Mouse (Mus musculus): ENCODE measurements around the gene Atp8a1.

Gene Atp8a1

GRCm38 (mm10) chr5:67685461-67685860 is 161.8 kb downstream of the Atp8a1 start:
- DNase-seq (ENCODE audit: low read depth, low spot score) = no peak

GRCm38 (mm10) chr5:67678819-67679218 is 168.4 kb downstream of the Atp8a1 start:
- no peak for DNase-seq (ENCODE audit: low read depth, low spot score)

- DNase-seq (ENCODE audit: low read depth, low spot score) = no peak
These were observed 174.2 kb downstream of the Atp8a1 start for GRCm38 (mm10) chr5:67673008-67673407.

GRCm38 (mm10) chr5:67670158-67670557 is 177.1 kb downstream of the Atp8a1 start:
- no peak for DNase-seq (ENCODE audit: low read depth, low spot score)

- no peak for DNase-seq (ENCODE audit: low read depth, low spot score)
These were observed 177.8 kb downstream of the Atp8a1 start for GRCm38 (mm10) chr5:67669436-67669896.

GRCm38 (mm10) chr5:67662715-67663114 is 184.5 kb downstream of the Atp8a1 start:
- no peak for DNase-seq (ENCODE audit: low read depth, low spot score)

- no peak for DNase-seq (ENCODE audit: low read depth, low spot score)
These were observed 187.4 kb downstream of the Atp8a1 start for GRCm38 (mm10) chr5:67659864-67660263.

- DNase-seq (ENCODE audit: low read depth, low spot score) = no peak
These were observed 190.4 kb downstream of the Atp8a1 start for GRCm38 (mm10) chr5:67656821-67657259.

GRCm38 (mm10) chr5:67655696-67656519 is 191.3 kb downstream of the Atp8a1 start:
- no peak for DNase-seq (ENCODE audit: low read depth, low spot score)

- DNase-seq (ENCODE audit: low read depth, low spot score) = no peak
These were observed 192.7 kb downstream of the Atp8a1 start for GRCm38 (mm10) chr5:67654572-67654971.

GRCm38 (mm10) chr5:67653543-67653942 is 193.7 kb downstream of the Atp8a1 start:
- no peak for DNase-seq (ENCODE audit: low read depth, low spot score)

GRCm38 (mm10) chr5:67652468-67652867 is 194.8 kb downstream of the Atp8a1 start:
- DNase-seq (ENCODE audit: low read depth, low spot score) = no peak

- no peak for DNase-seq (ENCODE audit: low read depth, low spot score)
These were observed 197.2 kb downstream of the Atp8a1 start for GRCm38 (mm10) chr5:67650021-67650420.

GRCm38 (mm10) chr5:67649156-67649555 is 198.1 kb downstream of the Atp8a1 start:
- no peak for DNase-seq (ENCODE audit: low read depth, low spot score)

GRCm38 (mm10) chr5:67647568-67647967 is 199.7 kb downstream of the Atp8a1 start:
- no peak for DNase-seq (ENCODE audit: low read depth, low spot score)

- no peak for DNase-seq (ENCODE audit: low read depth, low spot score)
These were observed 200.3 kb downstream of the Atp8a1 start for GRCm38 (mm10) chr5:67646756-67647529.

GRCm38 (mm10) chr5:67643537-67644255 is 203.5 kb downstream of the Atp8a1 start:
- DNase-seq (ENCODE audit: low read depth, low spot score) = no peak

- no peak for DNase-seq (ENCODE audit: low read depth, low spot score)
These were observed 205.7 kb downstream of the Atp8a1 start for GRCm38 (mm10) chr5:67641406-67642120.

- DNase-seq (ENCODE audit: low read depth, low spot score) = no peak
These were observed 206.5 kb downstream of the Atp8a1 start for GRCm38 (mm10) chr5:67640596-67641312.

- no peak for DNase-seq (ENCODE audit: low read depth, low spot score)
These were observed 212.9 kb downstream of the Atp8a1 start for GRCm38 (mm10) chr5:67634339-67634738.

Measured in retina, adult 2 months (tissue).